Mouse (Mus musculus): ENCODE data around the gene Tmem251. TPM values are rescaled to one million over a fixed set of nuclear protein-coding genes. Genes with fewer than 3 reads are reported as not detected.

Tmem251 gene
- 11.1 and 11.5 TPM in 2 replicates for polyA plus RNA-seq (2016; fragmentation: Nextera tagmentation; extraction: Ambion mirVana)

DNA sequence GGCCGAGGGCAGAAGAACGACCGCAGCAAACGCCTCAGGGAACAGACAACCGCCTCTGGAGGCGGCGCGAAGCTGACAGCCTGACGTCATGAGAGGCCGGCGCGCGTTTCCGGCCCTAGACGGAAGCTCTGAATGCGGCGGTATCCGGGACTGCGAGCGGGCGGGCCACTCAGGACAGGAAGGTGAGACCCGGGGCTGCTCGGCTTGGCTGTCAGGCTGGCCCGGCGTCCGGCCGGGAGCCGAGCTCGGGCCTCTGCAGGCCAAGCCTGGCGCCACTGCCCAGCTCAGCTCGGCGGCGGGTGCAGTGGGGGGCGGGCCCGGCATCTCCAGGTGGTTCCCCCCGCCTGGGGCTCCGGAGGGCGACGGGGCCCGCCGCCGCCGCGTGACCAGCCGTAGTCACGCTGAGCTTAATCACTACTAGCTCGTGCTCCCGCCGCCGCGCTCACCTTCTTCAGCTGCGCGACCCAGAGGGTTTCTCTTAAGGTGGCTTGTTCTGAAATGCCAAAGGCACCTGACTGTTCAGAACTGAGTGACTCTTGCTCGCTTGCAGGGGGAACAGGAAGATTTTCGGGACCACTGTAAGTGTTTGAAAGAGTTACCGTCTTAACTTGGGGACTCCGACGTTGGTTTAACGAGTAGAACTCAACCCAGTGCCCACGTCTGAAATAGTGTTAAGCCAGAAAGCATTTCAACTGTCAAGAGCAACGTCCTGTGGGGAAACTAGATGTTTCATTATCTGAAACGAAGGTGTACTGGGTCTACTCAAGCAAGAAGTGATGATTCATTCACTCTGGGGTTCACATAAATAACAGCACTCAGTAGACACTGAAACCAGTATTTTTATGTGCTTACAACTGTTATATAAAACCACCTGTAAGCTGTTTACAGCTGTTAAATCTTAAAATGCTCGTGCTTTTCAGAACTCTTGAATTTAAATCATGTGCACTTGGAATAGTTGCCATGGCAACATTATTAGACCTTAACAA is at the start of gene Tmem251, which contains the start of gene Moap1:
Gene Tmem251 (plus strand): TSS at position 174 of the 986 bp plus-strand sequence.
Gene Moap1 (minus strand): TSS at position 73 of the 986 bp plus-strand sequence.
- under 1% methylated on average over 63 of the region's 63 CpGs for WGBS
- Histone ChIP-seq H3K4me3 (replicated peaks) (peak within 1 kb of the TSS; percentile 80), H3K36me3 (peaks cover 14% of the 10 kb centered on the region; the same call in 1 of the 2 replicates)

DNA sequence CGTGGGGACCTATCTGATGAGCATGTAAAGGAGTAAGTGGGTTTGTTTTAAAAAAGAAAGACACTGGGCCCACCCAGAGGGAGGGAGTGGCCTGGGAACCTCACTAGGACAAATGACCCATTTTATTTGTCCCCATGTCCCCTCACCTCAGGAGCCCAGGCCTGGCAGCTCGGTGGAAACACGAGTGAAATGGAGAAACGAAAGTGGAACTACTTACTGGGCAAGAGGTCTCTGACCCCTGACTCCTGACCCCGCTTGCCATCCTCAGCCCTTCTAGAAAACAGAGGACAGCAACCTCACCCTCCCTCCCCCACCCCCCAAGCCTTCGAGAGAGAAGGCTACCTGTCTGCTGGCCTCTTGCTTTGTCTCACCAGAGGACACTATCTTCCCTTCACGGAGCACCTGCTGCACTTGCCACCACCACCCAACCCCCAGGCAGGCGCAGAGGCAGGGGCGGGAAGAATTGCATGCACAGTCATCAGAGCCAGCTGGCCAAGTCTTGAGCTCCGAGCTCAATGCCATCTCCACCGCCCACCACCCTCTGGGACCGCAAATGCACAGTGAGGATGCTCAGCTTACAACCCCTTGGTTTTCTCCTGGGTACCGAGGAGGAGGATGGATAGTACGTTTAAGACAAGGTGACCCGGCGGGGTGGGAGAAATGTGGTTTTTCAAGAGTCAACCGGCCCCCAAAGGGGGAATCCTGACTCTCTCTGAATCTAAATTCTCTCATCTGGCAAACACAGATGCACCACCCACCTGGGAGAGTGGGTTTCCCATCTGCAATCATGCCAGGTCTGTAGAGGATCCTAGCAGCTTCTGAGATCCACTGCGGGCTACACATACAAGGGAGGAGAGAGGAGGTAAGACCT is 48.0 kb upstream of the Tmem251 start:
- Histone ChIP-seq H3K4me3 (replicated peaks) (no peak overlapping the region), H3K4me1 (replicated peaks) (peaks cover 39% of the 10 kb centered on the region), H3K27me3 (no peaks in the 10 kb centered on the region), H3K9ac (replicated peaks) (no peak overlapping the region), H3K27ac (no peak overlapping the region), H3K9me3 (no peaks in the 10 kb centered on the region), H3K4me2 (no peak overlapping the region), H3K36me3 (no peaks in the 10 kb centered on the region)
- ATAC-seq (ENCODE audit: insufficient number of reproducible peaks, insufficient read depth, low FRiP score, low TSS enrichment, low read depth) = no peak
- WGBS = 71% methylated on average over 18 of the region's 18 CpGs

More for the DNA sequence above, at the start of gene Tmem251, which contains the start of gene Moap1:
- H3K9me3 ChIP-seq = no peaks in the 10 kb centered on the region
- peaks cover 21% of the 10 kb centered on the region for H3K4me1 ChIP-seq (replicated peaks)
- H3K9ac ChIP-seq (replicated peaks) = peak within 1 kb of the TSS; percentile 82
- ATAC-seq (ENCODE audit: insufficient number of reproducible peaks, insufficient read depth, low FRiP score, low TSS enrichment, low read depth) = peak; percentile 93
- peak within 1 kb of the TSS; percentile 84 for H3K4me2 ChIP-seq
- H3K27me3 ChIP-seq = no peaks in the 10 kb centered on the region
- H3K27ac ChIP-seq = peak within 1 kb of the TSS; percentile 90

DNA sequence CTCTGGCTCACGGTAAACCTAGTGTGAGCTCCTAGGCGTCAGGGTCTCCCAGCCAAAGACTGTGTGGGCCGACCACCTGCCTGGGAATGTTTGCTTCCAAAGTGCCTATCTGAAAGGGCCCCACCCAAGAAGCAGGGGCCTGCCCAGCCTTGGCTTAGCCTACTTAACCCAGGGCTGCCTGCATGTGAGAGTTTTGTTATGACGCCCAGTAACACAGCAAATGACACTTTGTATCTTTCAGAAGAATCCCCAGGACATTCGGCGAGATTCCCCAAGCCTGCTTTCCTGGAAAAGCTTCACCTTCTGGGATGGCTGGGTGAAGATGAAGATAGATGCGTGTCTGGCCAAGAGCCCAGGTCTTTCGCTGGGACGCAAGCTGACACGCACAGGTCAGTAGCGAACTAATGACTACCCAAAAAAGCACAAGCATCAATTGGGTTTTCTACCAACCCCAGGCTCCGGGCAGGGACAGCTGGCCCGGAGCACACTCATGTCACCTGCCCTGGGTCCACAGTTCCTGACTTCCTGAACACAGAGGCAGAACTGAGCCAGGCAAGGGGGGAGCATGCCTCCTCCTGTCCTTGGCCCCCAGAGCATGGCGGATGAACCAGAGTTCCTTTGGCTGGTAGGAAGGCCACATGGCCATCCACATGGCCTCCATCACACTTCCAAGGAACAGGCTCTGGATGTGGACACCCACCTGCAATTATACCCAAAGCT is 46.8 kb upstream of the Tmem251 start:
- no peak overlapping the region for H3K4me3 ChIP-seq (replicated peaks)
- WGBS = 90% methylated on average over 14 of the region's 14 CpGs
- H3K27ac ChIP-seq = no peak overlapping the region

DNA sequence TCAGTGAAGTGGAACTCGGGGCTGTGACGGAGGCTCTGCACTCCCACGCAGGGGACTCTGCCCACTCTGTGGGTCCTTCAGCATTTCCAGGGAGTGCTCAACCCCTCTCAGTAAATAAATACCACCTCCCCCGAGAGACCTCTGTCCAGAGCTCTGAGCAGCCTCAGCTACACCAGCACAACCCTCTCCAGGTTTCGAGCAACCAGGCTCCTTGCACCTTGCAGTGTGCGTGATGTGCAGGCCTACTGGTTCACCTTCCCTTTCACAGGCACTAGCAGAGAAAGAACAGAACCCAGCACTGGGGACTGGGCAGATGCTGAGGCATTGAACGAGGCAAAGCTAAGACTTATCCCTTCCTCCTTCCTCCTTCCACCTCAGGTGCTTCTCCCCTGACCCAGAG is 46.2 kb upstream of the Tmem251 start:
- ATAC-seq (ENCODE audit: insufficient number of reproducible peaks, insufficient read depth, low FRiP score, low TSS enrichment, low read depth) = no peak
- H3K27ac ChIP-seq = no peak overlapping the region; the same call in 1 of the 2 replicates

More for the DNA sequence above, 46.8 kb upstream of the Tmem251 start:
- Histone ChIP-seq H3K4me2 (no peak overlapping the region), H3K27me3 (no peaks in the 10 kb centered on the region), H3K36me3 (no peaks in the 10 kb centered on the region), H3K4me1 (replicated peaks) (peaks cover 39% of the 10 kb centered on the region), H3K9me3 (no peaks in the 10 kb centered on the region), H3K9ac (replicated peaks) (no peak overlapping the region)
- ATAC-seq (ENCODE audit: insufficient number of reproducible peaks, insufficient read depth, low FRiP score, low TSS enrichment, low read depth) = no peak

DNA sequence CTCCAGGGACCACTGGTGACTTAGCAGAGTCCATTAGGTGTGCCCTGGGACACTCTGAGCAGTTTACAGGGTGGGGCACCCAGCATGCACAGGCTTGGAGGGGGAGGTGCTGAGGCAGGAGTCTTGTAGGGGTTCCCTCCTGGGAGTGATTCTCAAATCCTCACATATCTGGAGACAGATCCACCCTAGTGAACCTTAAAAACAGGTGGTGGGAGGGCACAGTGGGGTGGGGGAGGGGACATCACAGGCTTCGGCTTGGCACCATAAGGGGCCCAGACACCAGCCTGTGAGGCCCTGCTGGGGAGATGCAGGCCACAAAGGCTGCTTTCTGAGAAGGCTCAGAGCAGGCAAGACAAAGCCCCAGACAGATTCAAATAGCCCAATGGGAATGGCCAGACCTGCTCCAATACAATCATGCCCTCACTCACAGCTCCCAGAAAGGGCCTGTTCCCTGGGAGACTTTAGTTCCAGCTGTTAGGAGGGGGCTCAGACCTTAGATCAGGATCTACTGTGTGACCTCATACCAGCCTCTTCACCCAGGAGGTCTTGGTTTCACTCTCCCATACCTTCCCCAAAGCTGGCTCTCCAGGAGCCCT is 45.4 kb upstream of the Tmem251 start:
- Histone ChIP-seq H3K27me3 (0 out of 2 replicates have a peak, but pooled peaks cover under 1% of the 10 kb centered on the region), H3K9me3 (no peaks in the 10 kb centered on the region), H3K36me3 (no peaks in the 10 kb centered on the region), H3K4me2 (no peak overlapping the region), H3K4me3 (replicated peaks) (no peak overlapping the region), H3K4me1 (replicated peaks) (peaks cover 51% of the 10 kb centered on the region), H3K27ac (peak overlapping the region; percentile 62; the same call in 1 of the 2 replicates), H3K9ac (replicated peaks) (peak overlapping the region; percentile 44; the same call in 1 of the 2 replicates)
- 18% methylated on average over 1 of the region's 1 CpGs for WGBS
- no peak for ATAC-seq (ENCODE audit: insufficient number of reproducible peaks, insufficient read depth, low FRiP score, low TSS enrichment, low read depth)

More for the DNA sequence above, 46.2 kb upstream of the Tmem251 start:
- 71% methylated on average over 7 of the region's 7 CpGs for WGBS
- H3K4me2 ChIP-seq = no peak overlapping the region
- no peaks in the 10 kb centered on the region for H3K9me3 ChIP-seq
- H3K4me1 ChIP-seq (replicated peaks) = peaks cover 43% of the 10 kb centered on the region
- no peak overlapping the region for H3K9ac ChIP-seq (replicated peaks)
- no peaks in the 10 kb centered on the region for H3K36me3 ChIP-seq
- no peak overlapping the region for H3K4me3 ChIP-seq (replicated peaks)
- H3K27me3 ChIP-seq = no peaks in the 10 kb centered on the region

DNA sequence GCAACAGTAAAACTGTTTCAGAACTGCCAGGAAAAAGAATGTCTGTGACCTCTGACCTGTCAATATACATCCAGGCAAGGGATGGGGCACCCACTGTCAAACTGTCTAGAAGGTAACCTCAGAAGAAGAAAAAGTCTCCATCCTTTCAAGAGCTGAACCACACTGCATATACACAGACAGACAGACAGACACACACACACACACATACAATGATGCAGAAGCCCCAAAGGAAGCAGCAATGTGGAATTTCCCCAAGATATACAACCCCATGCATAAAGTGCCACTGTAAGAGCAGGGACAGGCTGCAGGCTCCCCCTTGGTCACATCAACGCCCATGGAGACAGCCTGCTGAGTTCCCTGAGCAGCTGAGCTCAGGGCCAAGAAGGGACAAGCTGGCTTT is 44.4 kb upstream of the Tmem251 start:
- no peak overlapping the region for H3K4me3 ChIP-seq (replicated peaks)
- peaks cover 7% of the 10 kb centered on the region for H3K27me3 ChIP-seq
- 0 out of 2 replicates have a peak overlapping the region, but pooled peaks have one; percentile 62 for H3K27ac ChIP-seq
- no peaks in the 10 kb centered on the region for H3K36me3 ChIP-seq
- no peaks in the 10 kb centered on the region for H3K9me3 ChIP-seq
- no peak overlapping the region for H3K4me2 ChIP-seq
- 43% methylated on average over 1 of the region's 1 CpGs for WGBS
- no peak for ATAC-seq (ENCODE audit: insufficient number of reproducible peaks, insufficient read depth, low FRiP score, low TSS enrichment, low read depth)
- peaks cover 61% of the 10 kb centered on the region for H3K4me1 ChIP-seq (replicated peaks)
- no peak overlapping the region for H3K9ac ChIP-seq (replicated peaks)

DNA sequence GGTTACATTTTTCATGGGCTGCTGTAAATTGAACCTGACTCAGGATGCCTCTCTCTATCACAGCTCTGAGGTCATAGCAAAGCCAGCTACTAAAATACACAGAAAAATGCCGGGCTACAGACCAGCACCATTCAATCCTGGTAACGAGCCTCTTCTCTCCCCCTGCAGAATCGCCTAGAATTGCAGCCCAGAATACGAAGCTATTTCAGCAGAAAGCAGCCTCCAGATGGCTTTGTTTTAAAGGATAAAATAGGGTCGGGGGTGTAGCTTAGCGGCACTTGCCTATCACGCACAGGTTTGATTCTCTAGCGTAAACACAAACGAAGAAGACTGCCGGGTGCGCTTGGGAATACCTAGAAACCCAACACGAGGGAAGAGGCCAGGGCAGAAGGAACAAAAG is 43.1 kb upstream of the Tmem251 start:
- H3K4me2 ChIP-seq = no peak overlapping the region

DNA sequence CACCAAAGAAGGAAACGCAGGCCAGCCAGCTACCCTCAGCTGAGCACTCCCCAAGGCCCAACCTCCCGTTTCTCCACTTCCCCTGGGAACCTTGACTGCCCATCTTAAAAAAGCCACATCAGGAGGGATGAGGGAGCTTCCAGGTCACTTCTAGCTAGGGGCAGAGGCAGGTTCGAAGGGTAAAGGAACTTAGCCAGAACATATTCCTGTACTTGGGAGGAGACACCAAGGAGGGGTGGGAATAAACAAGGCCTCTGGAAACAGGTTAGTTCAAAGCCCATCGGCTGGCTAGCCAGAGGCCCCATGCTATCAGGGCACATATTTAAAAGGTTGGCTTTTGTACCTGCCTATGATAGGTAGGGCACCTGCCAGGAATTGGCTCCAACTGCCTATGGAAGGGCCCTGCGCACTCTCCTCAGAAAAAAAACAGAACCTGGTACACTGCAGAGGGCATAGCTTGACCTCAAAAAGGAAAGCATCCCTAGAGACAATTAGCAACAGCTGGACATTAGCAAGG is 41.8 kb upstream of the Tmem251 start:
- no peak overlapping the region for H3K4me3 ChIP-seq (replicated peaks)
- H3K27ac ChIP-seq = no peak overlapping the region
- peaks cover 9% of the 10 kb centered on the region for H3K27me3 ChIP-seq
- 89% methylated on average over 5 of the region's 5 CpGs for WGBS
- no peaks in the 10 kb centered on the region for H3K36me3 ChIP-seq
- no peak for ATAC-seq (ENCODE audit: insufficient number of reproducible peaks, insufficient read depth, low FRiP score, low TSS enrichment, low read depth)
- H3K9ac ChIP-seq (replicated peaks) = no peak overlapping the region
- H3K4me1 ChIP-seq (replicated peaks) = peaks cover 69% of the 10 kb centered on the region
- H3K4me2 ChIP-seq = no peak overlapping the region
- no peaks in the 10 kb centered on the region for H3K9me3 ChIP-seq

More for the DNA sequence above, 43.1 kb upstream of the Tmem251 start:
- H3K9ac ChIP-seq (replicated peaks) = no peak overlapping the region
- WGBS = 47% methylated on average over 12 of the region's 12 CpGs
- peaks cover 68% of the 10 kb centered on the region for H3K4me1 ChIP-seq (replicated peaks)
- no peaks in the 10 kb centered on the region for H3K9me3 ChIP-seq
- no peak overlapping the region for H3K4me3 ChIP-seq (replicated peaks)
- peak overlapping the region; percentile 37; the same call in 1 of the 2 replicates for H3K27ac ChIP-seq
- no peaks in the 10 kb centered on the region for H3K36me3 ChIP-seq
- H3K27me3 ChIP-seq = peaks cover 9% of the 10 kb centered on the region
- ATAC-seq (ENCODE audit: insufficient number of reproducible peaks, insufficient read depth, low FRiP score, low TSS enrichment, low read depth) = no peak

DNA sequence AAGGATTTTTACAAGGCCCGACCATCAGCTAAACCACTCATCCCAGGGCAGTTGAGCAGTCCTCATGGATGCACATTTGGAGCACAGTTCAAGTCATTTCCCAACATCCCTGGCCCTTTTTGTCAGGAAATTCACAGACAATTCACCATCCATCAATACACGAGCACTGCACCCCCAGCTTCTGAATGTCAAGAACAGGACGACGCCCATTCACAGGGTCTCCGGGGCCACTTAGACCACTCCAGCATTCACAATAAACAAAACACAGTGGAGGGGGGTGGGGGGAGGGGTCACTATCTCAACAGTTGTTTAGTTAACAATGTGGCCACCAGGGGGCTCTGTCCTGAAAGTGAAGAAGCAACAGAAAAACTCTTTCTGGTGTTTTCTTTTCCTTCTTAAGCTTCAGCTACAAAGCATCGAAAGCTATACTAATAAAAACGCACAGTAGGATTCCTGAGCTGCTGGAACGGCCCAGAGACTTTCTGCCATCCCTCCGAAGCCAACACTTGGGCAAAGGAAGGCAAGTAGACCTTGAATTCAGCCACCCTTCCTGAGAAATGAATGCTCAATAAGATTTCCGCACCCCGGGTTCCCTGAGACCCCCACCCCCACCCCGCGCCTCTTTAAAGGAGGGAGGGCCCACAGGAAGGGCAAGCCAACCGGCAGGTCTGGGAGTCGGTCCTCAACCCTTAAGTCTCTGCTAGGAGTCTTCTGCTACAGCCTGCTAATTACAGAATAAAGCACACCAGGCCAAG is 41.0 kb upstream of the Tmem251 start:
- ATAC-seq (ENCODE audit: insufficient number of reproducible peaks, insufficient read depth, low FRiP score, low TSS enrichment, low read depth) = no peak
- Histone ChIP-seq H3K9ac (replicated peaks) (no peak overlapping the region; the same call in 1 of the 2 replicates), H3K27ac (0 out of 2 replicates have a peak overlapping the region, but pooled peaks have one; percentile 50), H3K4me2 (peak overlapping the region; percentile 95), H3K4me1 (replicated peaks) (peaks cover 62% of the 10 kb centered on the region), H3K4me3 (replicated peaks) (peak overlapping the region; percentile 31), H3K27me3 (peaks cover 9% of the 10 kb centered on the region), H3K36me3 (no peaks in the 10 kb centered on the region), H3K9me3 (no peaks in the 10 kb centered on the region)
- 5% methylated on average over 15 of the region's 15 CpGs for WGBS

Data from limb, embryonic 12.5 days (tissue).